19 mouse cellular contexts compared by ENCODE assay signal in genomic region chr4:125134192-125134591, GRCm38 (mm10). TPM values are rescaled to one million over a fixed set of nuclear protein-coding genes. Genes with fewer than 3 reads are reported as not detected.
DNase-seq lines count a peak whose midpoint lies in the region; ATAC-seq lines count a peak whose summit lies in the region.
"Had no signal": no experiment of that assay in that cellular context is flagged by ENCODE, and none has a peak within 500 bp of the region (broad histone marks: within the 10 kb centered on the region; RNA-seq: fewer than 3 reads in every experiment).

No protein-coding gene starts in this region.

- no peaks in the 10 kb centered on the region for H3K4me1 ChIP-seq in stomach, embryonic 16.5 days (ENCODE audit: control insufficient read depth, insufficient read depth, low read length)
- H3K4me1 ChIP-seq: heart, embryonic 10.5 days; hindbrain, embryonic 12.5 days; hindbrain, embryonic 15.5 days had no signal

- H3K27ac ChIP-seq in stomach, embryonic 16.5 days (ENCODE audit: low read length), result peak overlapping the region; percentile 38; the same call in 1 of the 2 replicates
- H3K27ac ChIP-seq: heart, embryonic 10.5 days; hindbrain, embryonic 12.5 days; hindbrain, embryonic 15.5 days had no signal

- H3K27me3 ChIP-seq in stomach, embryonic 16.5 days (ENCODE audit: control insufficient read depth, insufficient read depth, low read length), result no peaks in the 10 kb centered on the region
- H3K27me3 ChIP-seq: hindbrain, embryonic 12.5 days; hindbrain, embryonic 15.5 days had no signal

- H3K36me3 ChIP-seq in stomach, embryonic 16.5 days (ENCODE audit: control insufficient read depth, insufficient read depth, low read length), result no peaks in the 10 kb centered on the region
- H3K36me3 ChIP-seq: heart, embryonic 10.5 days; hindbrain, embryonic 12.5 days; hindbrain, embryonic 15.5 days had no signal

- intact Hi-C loops in left cerebral cortex, postnatal 10 days (cut with DNase I), result no loop called here

- H3K9ac ChIP-seq in stomach, embryonic 16.5 days (ENCODE audit: low read length), result no peak overlapping the region
- H3K9ac ChIP-seq: forebrain, postnatal 0 days; hindbrain, embryonic 12.5 days; hindbrain, embryonic 15.5 days had no signal

- H3K4me2 ChIP-seq in stomach, embryonic 16.5 days (ENCODE audit: low read depth, low read length), result no peak overlapping the region
- H3K4me2 ChIP-seq: hindbrain, embryonic 12.5 days; hindbrain, embryonic 15.5 days had no signal

- no peaks in the 10 kb centered on the region for H3K9me3 ChIP-seq in stomach, embryonic 16.5 days (replicated peaks; ENCODE audit: control insufficient read depth, low read length)
- H3K9me3 ChIP-seq: heart, embryonic 10.5 days; hindbrain, embryonic 12.5 days; hindbrain, embryonic 15.5 days had no signal

- peak; percentile 37; the same call in 1 of the 2 replicates for ATAC-seq in stomach, embryonic 16.5 days (ENCODE audit: insufficient read depth, low FRiP score)
- ATAC-seq: CD4-positive, CD25-positive, alpha-beta regulatory T cell, adult 4 months; forebrain, embryonic 14.5 days; forebrain, postnatal 0 days; intestine, postnatal 0 days had no signal

- WGBS in stomach, embryonic 16.5 days, result 73% methylated on average over 4 of the region's 4 CpGs

- DNase-seq in ES-CJ7 (ENCODE audit: low read depth, low spot score) (peak; percentile 91), R1 (ENCODE audit: low read depth, low spot score) (peak; percentile 86)
- no peak for DNase-seq in yolk sac, embryonic 10.5 days (ENCODE audit: low spot score)
- DNase-seq in frontal cortex, postnatal 10 days (ENCODE audit: low spot score in 2 of 2), result no peak
- no peak for DNase-seq in left cerebral cortex, postnatal 10 days (ENCODE audit: extremely low spot score in 1 of 2, low spot score in 2 of 2)
- DNase-seq: adrenal gland, postnatal 10 days; cerebellum, adult 18-20 months; cerebellum, adult 9-10 months; cerebellum, postnatal 14 days; forebrain, postnatal 0 days; gastrocnemius, postnatal 25 days; heart, adult 18-20 months had no signal

- no peak overlapping the region for H3K4me3 ChIP-seq in stomach, embryonic 16.5 days (replicated peaks; ENCODE audit: low read length)
- H3K4me3 ChIP-seq: heart, embryonic 10.5 days; hindbrain, embryonic 12.5 days; hindbrain, embryonic 15.5 days had no signal

RNA-seq across cellular contexts. Expression of gene Zc3h12a, which starts 6.6 kb away (rescaled TPM):
- 1.6 and 2.1 TPM in 2 replicates for polyA plus RNA-seq in stomach, embryonic 16.5 days (2015; fragmentation: Nextera tagmentation; extraction: Ambion mirVana)
- 1 to 10 TPM in 1 of 2 experiments, under 1 TPM in 1; 0.57 to 1.2 TPM for total RNA-seq in left cerebral cortex, postnatal 10 days (2021)
- total RNA-seq: forebrain, postnatal 0 days had no signal

RNA-seq across cellular contexts. Expression of gene Meaf6, which starts 49.3 kb away (rescaled TPM):
- 41.5 and 45.0 TPM in 2 replicates for polyA plus RNA-seq in stomach, embryonic 16.5 days (2015; fragmentation: Nextera tagmentation; extraction: Ambion mirVana)
- total RNA-seq in left cerebral cortex, postnatal 10 days (2021), result 100 to 1,000 TPM; 142 to 151 TPM

Comparison
In these comparisons a context has a peak if more than half of its experiments do, and no peak if none do; other contexts are left out.
1. DNase-seq: peak in ES-CJ7 (single experiment) and R1 (single experiment); none in yolk sac, embryonic 10.5 days (single experiment), frontal cortex, postnatal 10 days (0 of 2) and left cerebral cortex, postnatal 10 days (0 of 2).